Mouse (Mus musculus) hindbrain, embryonic 14.5 days (tissue): Measurements from ENCODE around the gene Arhgef1. TPM values are rescaled to one million over a fixed set of nuclear protein-coding genes. Genes with fewer than 3 reads are reported as not detected.
"Not testable (repeated sequence)": the region's sequence is repeated elsewhere in the genome, so short reads cannot be mapped to it uniquely, and the experiment has no call there.

Source experiments
- ATAC-seq: fragments of 200-750 bp; cut with Nextera tagmentation; 2 replicates; pipeline ENCODE4 v1.8.0; 2017; ENCODE audit warnings: moderate number of reproducible peaks, mild to moderate bottlenecking, moderate TSS enrichment, moderate library complexity; ENCODE audit not compliant: low FRiP score
- DNase-seq: peaks from one replicate; pipeline ENCODE4 v3.0.0-alpha.2; 2015; ENCODE audit warnings: low spot score
- H3K27ac ChIP-seq: fragments of 300-500 bp; sonication (generic); 2 replicates; pipeline ENCODE4 v1.5.1; 2014; ENCODE audit warnings: mild to moderate bottlenecking, moderate library complexity
- H3K27me3 ChIP-seq: fragments of 300-500 bp; sonication (generic); 2 replicates; pipeline ENCODE4 v1.6.1; 2014; ENCODE audit warnings: mild to moderate bottlenecking, low read length, mixed read lengths; ENCODE audit not compliant: control insufficient read depth, insufficient read depth
- H3K36me3 ChIP-seq: fragments of 300-500 bp; sonication (generic); replicated peaks from 2 replicates; pipeline ENCODE4 v1.6.1; 2014; ENCODE audit not compliant: control insufficient read depth, insufficient read depth
- H3K4me1 ChIP-seq: fragments of 300-500 bp; sonication (generic); replicated peaks from 2 replicates; pipeline ENCODE4 v1.6.1; 2014; ENCODE audit warnings: antibody characterized with exemption, low read length, mixed read lengths; ENCODE audit not compliant: control insufficient read depth, insufficient read depth
- H3K4me2 ChIP-seq: fragments of 300-500 bp; sonication (generic); replicated peaks from 2 replicates; pipeline ENCODE4 v1.6.1; 2014; ENCODE audit warnings: mild to moderate bottlenecking, moderate library complexity
- H3K4me3 ChIP-seq: fragments of 300-500 bp; sonication (generic); replicated peaks from 2 replicates; pipeline ENCODE4 v1.5.1; 2014; ENCODE audit warnings: mild to moderate bottlenecking, low read length
- H3K9ac ChIP-seq: fragments of 300-500 bp; sonication (generic); 2 replicates; pipeline ENCODE4 v1.6.1; 2014
- H3K9me3 ChIP-seq: fragments of 300-500 bp; sonication (generic); 2 replicates; pipeline ENCODE4 v1.6.1; 2016; ENCODE audit warnings: low read length; ENCODE audit not compliant: control insufficient read depth
- WGBS: fragments of 180-500 bp; shearing (Covaris S2); extraction: QIAGEN DNeasy Blood & Tissue Kit; methylation state at CpG from one replicate; pipeline ENCODE4 v1.1.7; 2014; 5-methylcytosine and 5-hydroxymethylcytosine counted together
- polyA plus RNA-seq: library from polyadenylated mRNA; unstranded; fragments of >200 nt; fragmentation: Nextera tagmentation; extraction: Ambion mirVana; gene quantifications from 2 replicates; pipeline ENCODE4 v1.2.1, GENCODE M21; 2014

Gene Arhgef1
- polyA plus RNA-seq, 1 experiment from 2014 or later, result 58.4 TPM

GRCm38 (mm10) chr7:24887096-24887495, 15.6 kb upstream of the Arhgef1 start:
- ATAC-seq, result no peak
- H3K9ac ChIP-seq, result peak overlapping the region; percentile 97
- H3K27me3 ChIP-seq, result no peaks in the 10 kb centered on the region
- H3K36me3 ChIP-seq, result peaks cover 61% of the 10 kb centered on the region
- H3K27ac ChIP-seq, result no peak overlapping the region
- DNase-seq, result no peak
- WGBS, result 81% methylated on average over 4 of the region's 4 CpGs
- H3K4me3 ChIP-seq, result no peak overlapping the region
- no peak overlapping the region for H3K4me2 ChIP-seq
- H3K9me3 ChIP-seq, result no peaks in the 10 kb centered on the region
- H3K4me1 ChIP-seq, result peaks cover 17% of the 10 kb centered on the region

- DNase-seq (no peak), ATAC-seq (peak; percentile 21; the same call in 1 of the 2 replicates)
- Histone ChIP-seq H3K4me3 (no peak overlapping the region), H3K27ac (no peak overlapping the region), H3K4me2 (no peak overlapping the region), H3K9me3 (no peaks in the 10 kb centered on the region), H3K36me3 (peaks cover 65% of the 10 kb centered on the region), H3K27me3 (no peaks in the 10 kb centered on the region), H3K4me1 (peaks cover 17% of the 10 kb centered on the region), H3K9ac (no peak overlapping the region)
- 82% methylated on average over 6 of the region's 6 CpGs for WGBS
These were observed 13.1 kb upstream of the Arhgef1 start for GRCm38 (mm10) chr7:24889431-24890220.

GRCm38 (mm10) chr7:24890281-24891216, 12.2 kb upstream of the Arhgef1 start:
- no peak overlapping the region for H3K27ac ChIP-seq
- WGBS, result 35% methylated on average over 10 of the region's 10 CpGs

GRCm38 (mm10) chr7:24891241-24892124, 11.2 kb upstream of the Arhgef1 start:
- Histone ChIP-seq H3K27me3 (no peaks in the 10 kb centered on the region), H3K4me3 (no peak overlapping the region), H3K9ac (no peak overlapping the region), H3K4me1 (peaks cover 4% of the 10 kb centered on the region), H3K9me3 (no peaks in the 10 kb centered on the region), H3K4me2 (no peak overlapping the region), H3K27ac (no peak overlapping the region), H3K36me3 (peaks cover 53% of the 10 kb centered on the region)
- DNase-seq, result no peak
- 81% methylated on average over 3 of the region's 3 CpGs for WGBS
- no peak for ATAC-seq

More at GRCm38 (mm10) chr7:24890281-24891216, 12.2 kb upstream of the Arhgef1 start:
- ATAC-seq, result peak; percentile 62
- peaks cover 63% of the 10 kb centered on the region for H3K36me3 ChIP-seq
- H3K4me3 ChIP-seq, result no peak overlapping the region
- H3K9ac ChIP-seq, result no peak overlapping the region
- peaks cover 13% of the 10 kb centered on the region for H3K4me1 ChIP-seq
- no peaks in the 10 kb centered on the region for H3K27me3 ChIP-seq
- peak; percentile 93 for DNase-seq
- no peaks in the 10 kb centered on the region for H3K9me3 ChIP-seq
- H3K4me2 ChIP-seq, result no peak overlapping the region

GRCm38 (mm10) chr7:24892125-24892583, 10.6 kb upstream of the Arhgef1 start:
- no peak overlapping the region for H3K4me2 ChIP-seq
- no peaks in the 10 kb centered on the region for H3K4me1 ChIP-seq
- 80% methylated on average over 2 of the region's 2 CpGs for WGBS
- H3K27me3 ChIP-seq, result no peaks in the 10 kb centered on the region
- H3K36me3 ChIP-seq, result peaks cover 47% of the 10 kb centered on the region
- H3K9ac ChIP-seq, result no peak overlapping the region
- no peak for ATAC-seq
- no peak for DNase-seq
- no peak overlapping the region for H3K4me3 ChIP-seq
- H3K27ac ChIP-seq, result no peak overlapping the region
- H3K9me3 ChIP-seq, result no peaks in the 10 kb centered on the region

- not testable (repeated sequence) for H3K27me3 ChIP-seq, H3K4me3 ChIP-seq, DNase-seq, H3K4me1 ChIP-seq, ATAC-seq, H3K27ac ChIP-seq, H3K9me3 ChIP-seq, H3K4me2 ChIP-seq, H3K9ac ChIP-seq
- WGBS, result 96% methylated on average over 2 of the region's 2 CpGs
- peaks cover 11% of the 10 kb centered on the region; the same call in 1 of the 2 replicates for H3K36me3 ChIP-seq
These were observed 7.0 kb upstream of the Arhgef1 start for GRCm38 (mm10) chr7:24895749-24896148.

GRCm38 (mm10) chr7:24896269-24896668, 6.4 kb upstream of the Arhgef1 start:
- DNase-seq (no peak), ATAC-seq (no peak)
- 66% methylated on average over 8 of the region's 8 CpGs for WGBS
- Histone ChIP-seq H3K27me3 (no peaks in the 10 kb centered on the region), H3K4me1 (no peaks in the 10 kb centered on the region), H3K9ac (no peak overlapping the region), H3K27ac (no peak overlapping the region), H3K9me3 (no peaks in the 10 kb centered on the region), H3K4me3 (no peak overlapping the region), H3K36me3 (peaks cover 5% of the 10 kb centered on the region; the same call in 1 of the 2 replicates), H3K4me2 (no peak overlapping the region)

- DNase-seq, result no peak
- Histone ChIP-seq H3K27me3 (no peaks in the 10 kb centered on the region), H3K4me1 (no peaks in the 10 kb centered on the region), H3K27ac (no peak within 1 kb of the TSS), H3K9ac (no peak within 1 kb of the TSS), H3K4me3 (no peak within 1 kb of the TSS), H3K9me3 (no peaks in the 10 kb centered on the region), H3K4me2 (no peak within 1 kb of the TSS), H3K36me3 (peaks cover 4% of the 10 kb centered on the region; the same call in 1 of the 2 replicates)
- WGBS, result 87% methylated on average over 12 of the region's 12 CpGs
- ATAC-seq, result no peak
These were observed 5.5 kb upstream of the Arhgef1 start, which contains the start of gene Cd79a for GRCm38 (mm10) chr7:24897224-24897623. Cd79a (plus strand) TSS chr7:24897381.
